Mouse (Mus musculus) adrenal gland, adult 8-10 months (tissue): Measurements from ENCODE around the gene Nek10. TPM values are rescaled to one million over a fixed set of nuclear protein-coding genes. Genes with fewer than 3 reads are reported as not detected.
"Not testable (repeated sequence)": the region's sequence is repeated elsewhere in the genome, so short reads cannot be mapped to it uniquely, and the experiment has no call there.

Source experiments
- DNase-seq: peaks from one replicate; pipeline ENCODE4 v3.0.0; 2022
- total RNA-seq, 4 experiments: library from RNA; stranded (reverse); gene quantifications; 2 replicates each; pipeline ENCODE4 v1.2.4; 2022

Nek10 gene
- total RNA-seq, 4 experiments from 2014 or later = 0.03 to 0.28 (median 0.06) TPM

GRCm38 (mm10) chr14:14991642-14992041 is 188.4 kb downstream of the Nek10 start:
- no peak for DNase-seq

- no peak for DNase-seq
Measured at GRCm38 (mm10) chr14:15011408-15011807, 208.2 kb downstream of the Nek10 start.

GRCm38 (mm10) chr14:15014799-15015198 is 211.6 kb downstream of the Nek10 start:
- DNase-seq = no peak

GRCm38 (mm10) chr14:15030626-15031025 is 227.4 kb downstream of the Nek10 start:
- DNase-seq = not testable (repeated sequence)

GRCm38 (mm10) chr14:15034638-15035037 is 231.4 kb downstream of the Nek10 start:
- not testable (repeated sequence) for DNase-seq

GRCm38 (mm10) chr14:15048186-15048585 is 245.0 kb downstream of the Nek10 start:
- DNase-seq = no peak

GRCm38 (mm10) chr14:15061496-15061895 is 258.3 kb downstream of the Nek10 start:
- no peak for DNase-seq

Other genes starting within 250 kb of the Nek10 start
- gene Slc4a7, start 101.1 kb upstream of the Nek10 start, total RNA-seq = 10 to 100 TPM; 23.2 to 29.7 (median 26.8) TPM